32 mouse cellular contexts compared by ENCODE assay signal in the genomic region with DNA sequence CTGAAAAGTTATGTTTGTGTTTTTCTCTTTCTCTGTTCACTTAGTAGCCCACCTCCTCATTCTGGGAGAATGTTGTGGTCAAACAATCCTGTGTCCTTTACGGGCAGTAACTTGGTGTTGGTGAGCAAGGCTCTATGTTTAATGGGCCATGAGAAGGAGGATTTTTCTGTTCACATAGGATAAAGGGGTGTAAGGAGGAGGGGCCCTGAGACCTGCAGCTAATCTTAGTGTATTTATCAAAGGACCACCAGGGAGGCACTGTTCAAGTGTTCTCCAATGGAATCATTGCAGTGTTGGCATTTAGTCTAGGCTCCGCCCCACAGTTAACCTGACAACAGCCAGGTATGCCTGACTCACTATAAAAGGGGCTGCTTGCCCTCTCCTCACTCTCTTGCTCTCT.
"Had no signal": no experiment of that assay in that cellular context is flagged by ENCODE, and none has a peak within 500 bp of the region (broad histone marks: within the 10 kb centered on the region; RNA-seq: fewer than 3 reads in every experiment).

No protein-coding gene starts in this region.

- H3K4me1 ChIP-seq: hindbrain, embryonic 10.5 days; hindbrain, embryonic 12.5 days had no signal

- H3K27me3 ChIP-seq: heart, embryonic 12.5 days; heart, embryonic 15.5 days; hindbrain, embryonic 12.5 days; hindbrain, embryonic 13.5 days; hindbrain, embryonic 15.5 days; intestine, embryonic 15.5 days had no signal

- ATAC-seq: hindbrain, embryonic 16.5 days; hindbrain, postnatal 0 days; inflammation-experienced regulatory T-cells, adult 6 months; intestine, embryonic 15.5 days; intestine, embryonic 16.5 days; intestine, postnatal 0 days had no signal

- H3K9ac ChIP-seq: heart, embryonic 12.5 days; heart, embryonic 13.5 days; heart, embryonic 15.5 days; hindbrain, embryonic 12.5 days; hindbrain, embryonic 13.5 days; hindbrain, embryonic 14.5 days; hindbrain, embryonic 15.5 days; intestine, embryonic 15.5 days had no signal

- H3K9me3 ChIP-seq: heart, embryonic 10.5 days; heart, embryonic 12.5 days; heart, embryonic 13.5 days; heart, embryonic 15.5 days; hindbrain, embryonic 10.5 days; hindbrain, embryonic 12.5 days; hindbrain, embryonic 13.5 days; hindbrain, embryonic 15.5 days; intestine, embryonic 15.5 days had no signal

- H3K36me3 ChIP-seq: heart, embryonic 10.5 days; heart, embryonic 12.5 days; heart, embryonic 13.5 days; heart, embryonic 15.5 days; hindbrain, embryonic 10.5 days; hindbrain, embryonic 12.5 days; hindbrain, embryonic 13.5 days; hindbrain, embryonic 15.5 days; intestine, embryonic 15.5 days had no signal

- H3K27ac ChIP-seq: heart, adult 2 months; heart, embryonic 10.5 days; heart, embryonic 13.5 days; heart, embryonic 15.5 days; hindbrain, embryonic 10.5 days; hindbrain, embryonic 12.5 days; hindbrain, embryonic 13.5 days; hindbrain, embryonic 14.5 days; hindbrain, embryonic 15.5 days; hindbrain, postnatal 0 days; intestine, embryonic 15.5 days; layer of hippocampus, adult 2 months; left cerebral cortex, adult 2 months had no signal

- H3K4me2 ChIP-seq: heart, embryonic 11.5 days; heart, embryonic 12.5 days; heart, embryonic 13.5 days; heart, embryonic 15.5 days; hindbrain, embryonic 12.5 days; hindbrain, embryonic 13.5 days; hindbrain, embryonic 14.5 days; hindbrain, embryonic 15.5 days; intestine, embryonic 15.5 days had no signal

- H3K4me3 ChIP-seq: heart, adult 2 months; heart, embryonic 10.5 days; heart, embryonic 12.5 days; heart, embryonic 13.5 days; heart, embryonic 15.5 days; hindbrain, embryonic 10.5 days; hindbrain, embryonic 12.5 days; hindbrain, embryonic 13.5 days; hindbrain, embryonic 15.5 days; intestine, embryonic 15.5 days; layer of hippocampus, adult 2 months; left cerebral cortex, adult 2 months had no signal

- DNase-seq: heart, adult 18-20 months; heart, adult 2 months; heart, postnatal 10 days; heart, postnatal 14 days; heart, postnatal 36 days; heart, postnatal 4 days; kidney, adult 18-20 months; kidney, adult 8-10 months; kidney, postnatal 10 days; kidney, postnatal 25 days; kidney, postnatal 36 days; kidney, postnatal 4 days; layer of hippocampus, adult 9-11 months; layer of hippocampus, postnatal 36 days had no signal
